Mouse (Mus musculus): ENCODE results near the gene Nek6.

The Nek6 gene

DNA sequence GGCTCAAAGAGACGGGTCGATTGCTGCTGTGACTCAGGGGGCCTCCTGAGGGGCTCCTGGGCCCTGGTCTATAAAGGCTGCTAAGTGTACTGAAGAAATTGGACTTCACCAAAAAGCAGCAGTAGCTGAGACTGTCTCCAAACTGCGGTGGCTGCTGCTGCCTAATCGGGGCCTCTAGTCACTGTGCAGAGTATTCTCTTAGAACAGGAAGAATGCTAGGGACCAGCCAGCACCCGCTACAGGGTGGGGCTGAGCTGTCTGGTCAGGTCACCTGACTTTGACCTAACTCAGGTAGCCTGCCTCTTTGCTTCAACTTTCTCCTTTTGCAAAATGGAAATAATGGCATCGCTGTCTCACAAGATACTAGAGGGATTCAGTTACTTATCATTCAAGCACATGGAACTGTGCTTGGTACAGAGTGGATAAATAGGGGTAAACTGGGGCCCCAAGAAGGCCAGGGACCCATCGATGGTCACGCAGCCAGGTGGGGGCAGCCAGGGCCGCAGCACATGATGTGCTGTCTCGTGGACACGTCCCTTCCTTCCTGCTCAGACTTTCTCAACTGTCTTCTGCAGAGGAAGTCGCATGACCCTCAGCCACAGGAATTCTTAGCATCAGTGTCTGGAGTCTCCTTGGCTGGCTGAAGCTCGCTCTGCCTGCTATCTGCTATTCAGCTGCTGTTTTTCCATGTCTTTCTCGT is 24.2 kb downstream of the Nek6 start:
- intact Hi-C loops (cut with DNase I), result no loop called here

GRCm38 (mm10) chr2:38536331-38536731 is 24.9 kb downstream of the Nek6 start:
- intact Hi-C loops (cut with DNase I), result no loop called here

GRCm38 (mm10) chr2:38539677-38540076 is 28.2 kb downstream of the Nek6 start:
- intact Hi-C loops (cut with DNase I), result no loop called here

- intact Hi-C loops (cut with DNase I), result no loop called here
These were observed 29.2 kb downstream of the Nek6 start for GRCm38 (mm10) chr2:38540666-38541065.

DNA sequence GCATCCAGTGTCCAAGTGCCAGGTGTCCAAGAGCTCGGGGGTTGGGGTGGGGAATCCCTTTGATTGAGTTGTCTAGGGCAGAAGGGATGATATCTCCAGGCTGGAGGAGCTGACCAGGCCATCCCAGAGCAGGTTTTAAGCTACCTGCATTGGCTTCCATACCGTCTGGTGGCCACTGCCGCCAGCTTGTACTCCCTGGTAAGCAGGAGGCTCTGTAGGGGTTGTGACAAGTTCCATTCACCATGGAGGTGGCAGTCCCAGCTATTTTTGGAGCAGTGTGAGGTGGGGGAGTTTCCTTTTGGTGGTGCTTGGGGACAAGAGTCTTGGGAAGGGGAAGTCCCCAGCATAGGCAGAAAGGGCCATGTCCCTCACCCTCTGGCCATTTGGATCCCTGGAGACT is 29.7 kb downstream of the Nek6 start:
- intact Hi-C loops (cut with DNase I), result no loop called here

DNA sequence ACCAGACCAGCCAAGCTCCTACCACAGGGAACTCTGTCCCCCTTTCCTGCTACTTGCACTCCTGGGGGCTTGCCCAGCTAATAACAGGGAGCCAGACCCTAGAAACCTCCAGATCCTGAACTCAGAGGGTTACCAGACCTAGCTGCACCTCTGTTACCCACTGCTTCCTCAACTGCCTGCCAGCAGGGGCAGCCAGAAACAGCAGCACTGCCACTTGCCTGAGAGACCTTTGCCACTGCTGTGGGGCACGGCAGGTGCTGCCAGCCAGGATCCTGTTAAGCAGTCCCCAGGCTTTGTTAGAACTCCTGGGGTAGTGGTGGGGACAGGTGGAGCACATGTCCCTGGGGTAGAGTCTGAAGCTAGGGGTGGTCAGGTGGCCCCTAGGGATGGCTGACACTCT is 30.1 kb downstream of the Nek6 start:
- intact Hi-C loops (cut with DNase I), result no loop called here

DNA sequence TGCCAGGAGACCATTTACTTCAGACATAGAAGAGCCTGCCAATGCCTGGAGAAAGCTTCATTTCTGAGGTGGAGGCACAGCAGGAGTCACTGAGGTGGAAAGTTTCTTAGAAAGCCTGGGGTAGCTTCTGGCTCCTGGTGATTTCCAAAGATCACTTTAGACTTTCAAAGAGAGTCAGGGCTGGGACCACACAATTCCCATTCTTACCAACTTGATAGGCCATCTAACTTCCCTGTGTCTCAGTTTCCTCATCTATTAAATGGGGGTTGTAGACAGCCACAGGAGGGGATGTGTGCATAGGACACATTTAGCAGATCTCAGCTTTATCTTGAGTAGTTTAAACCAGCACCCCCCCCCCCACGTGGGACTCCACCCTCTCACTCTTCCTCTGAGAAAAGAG is 30.9 kb downstream of the Nek6 start:
- intact Hi-C loops (cut with DNase I), result no loop called here

GRCm38 (mm10) chr2:38543158-38543557 is 31.7 kb downstream of the Nek6 start:
- intact Hi-C loops (cut with DNase I), result no loop called here

- intact Hi-C loops (cut with DNase I), result no loop called here
These were observed 32.9 kb downstream of the Nek6 start for GRCm38 (mm10) chr2:38544341-38544740.

GRCm38 (mm10) chr2:38544982-38545381 is 33.5 kb downstream of the Nek6 start:
- intact Hi-C loops (cut with DNase I), result no loop called here

DNA sequence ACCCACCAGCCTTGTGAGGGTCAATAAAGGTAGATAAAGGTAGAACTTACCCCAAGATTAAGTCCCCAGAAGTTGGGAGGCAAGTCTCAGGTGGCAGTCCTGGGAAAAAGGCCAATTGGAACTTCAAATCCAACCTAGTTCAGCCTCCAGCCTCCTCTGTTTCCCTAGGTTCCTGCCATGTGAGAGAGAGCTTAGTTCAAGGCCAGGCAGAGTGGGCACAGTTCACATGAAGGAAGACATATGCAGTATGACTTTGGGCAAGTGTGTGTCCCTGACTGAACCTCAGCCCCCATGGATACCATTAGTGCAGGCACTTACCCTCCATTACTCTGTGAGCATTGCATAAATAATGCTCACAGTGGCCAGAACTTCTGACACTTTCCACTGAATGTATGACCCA is 34.3 kb downstream of the Nek6 start:
- intact Hi-C loops (cut with DNase I), result no loop called here

DNA sequence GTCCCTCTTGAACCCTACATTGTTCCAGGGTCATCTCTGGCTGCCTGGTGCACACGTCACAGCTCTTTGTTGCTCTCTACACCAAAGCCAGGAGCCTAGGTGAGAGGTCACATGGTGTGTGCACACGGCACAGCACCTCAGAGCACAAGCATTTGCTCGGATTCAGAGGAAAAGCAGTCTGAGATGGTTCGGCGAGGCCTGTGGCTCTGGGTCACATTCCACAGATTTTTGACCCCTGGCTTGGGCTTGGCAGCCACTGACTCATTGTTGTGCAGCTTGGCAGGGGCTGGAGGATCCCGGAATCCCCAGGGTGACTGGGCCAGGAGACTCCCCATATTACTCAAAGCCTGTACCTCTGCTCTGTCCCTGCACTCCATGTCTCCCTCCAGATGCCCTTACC is 34.8 kb downstream of the Nek6 start:
- intact Hi-C loops (cut with DNase I), result no loop called here

DNA sequence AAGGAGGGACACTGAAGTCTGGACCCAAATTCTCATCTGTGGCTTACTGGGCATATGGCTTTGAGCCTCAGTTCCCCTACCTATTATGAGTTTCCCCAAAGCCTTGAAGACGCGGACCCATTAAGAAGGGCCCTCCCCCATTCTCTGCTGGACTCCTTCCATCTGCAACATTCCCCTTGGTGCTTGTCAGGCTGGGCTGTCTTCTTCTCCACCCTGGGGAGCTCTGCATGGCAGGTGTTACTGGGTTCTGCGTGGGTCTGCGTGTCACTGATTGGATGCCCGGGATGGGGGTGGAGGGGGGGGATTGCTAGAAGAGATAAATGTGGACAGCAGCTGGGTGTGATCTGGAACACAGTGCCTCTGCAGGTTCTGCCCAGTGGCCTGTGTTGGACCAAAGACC is 35.3 kb downstream of the Nek6 start:
- intact Hi-C loops (cut with DNase I), result no loop called here

DNA sequence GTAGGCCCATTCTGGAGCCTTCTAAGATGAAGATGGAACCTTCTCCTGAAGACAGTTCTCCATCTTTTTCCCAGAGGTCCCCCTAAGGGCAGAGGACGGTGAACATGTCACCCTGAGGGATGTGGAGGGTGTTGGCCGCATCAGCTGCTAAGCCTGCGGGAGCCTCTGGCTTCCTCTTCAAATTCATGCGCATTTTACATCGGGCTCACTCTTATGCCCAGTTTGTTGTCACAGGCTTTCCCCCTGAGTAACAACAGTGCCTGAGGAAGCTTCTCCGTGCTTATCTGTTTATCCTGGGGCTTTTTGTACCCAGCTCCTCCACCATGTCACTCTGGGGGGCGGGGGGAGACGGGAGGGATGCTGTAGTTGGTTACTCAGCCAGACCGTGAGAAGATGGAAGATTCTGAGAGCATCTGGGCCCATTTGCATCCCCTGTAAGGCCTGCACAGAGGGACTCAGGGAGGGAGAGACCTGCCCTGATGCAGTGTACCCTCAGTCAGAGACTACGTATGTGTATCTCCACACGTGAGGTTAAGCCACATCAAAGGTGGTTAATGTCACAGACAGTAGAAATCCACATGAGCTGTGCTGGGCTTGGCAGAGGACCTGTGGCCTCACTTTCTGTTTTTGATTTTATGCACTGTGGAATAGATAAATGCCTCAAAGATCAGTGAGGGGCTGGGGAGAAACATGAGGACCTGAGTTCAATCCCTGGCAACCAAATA is 36.5 kb downstream of the Nek6 start:
- intact Hi-C loops (cut with DNase I), result no loop called here

- intact Hi-C loops (cut with DNase I), result loop anchor here (5.0 kb wide), 1 partner anchor 45 kb away; no protein-coding TSS in a partner anchor
These were observed 40.6 kb downstream of the Nek6 start for GRCm38 (mm10) chr2:38552004-38552443.

GRCm38 (mm10) chr2:38554226-38554995 is 43.0 kb downstream of the Nek6 start:
- intact Hi-C loops (cut with DNase I), result loop anchor here (5.0 kb wide), 1 partner anchor 47 kb away; no protein-coding TSS in a partner anchor

DNA sequence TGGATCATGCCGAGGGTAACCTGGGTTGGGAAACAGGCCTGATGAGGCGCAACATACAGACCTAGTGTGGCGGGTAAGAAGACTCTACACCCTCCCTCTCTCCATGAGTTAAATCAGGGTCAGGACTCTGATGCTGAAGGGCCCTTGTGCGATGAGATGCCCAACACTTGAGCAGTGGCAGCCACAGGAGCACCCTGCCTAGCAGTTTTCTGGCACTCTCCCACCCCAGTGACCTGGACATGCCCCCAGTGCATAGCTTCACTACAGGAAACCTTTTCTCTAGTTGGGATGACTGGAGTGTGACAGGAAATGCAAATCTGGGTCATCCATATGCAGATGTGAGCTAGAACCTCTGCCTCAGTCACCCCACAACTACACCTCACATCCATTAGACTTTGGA is 44.2 kb downstream of the Nek6 start:
- intact Hi-C loops (cut with DNase I), result no loop called here

GRCm38 (mm10) chr2:38556721-38557120 is 45.3 kb downstream of the Nek6 start:
- intact Hi-C loops (cut with DNase I), result no loop called here

GRCm38 (mm10) chr2:38560296-38561227 is 49.1 kb downstream of the Nek6 start:
- intact Hi-C loops (cut with DNase I), result no loop called here

DNA sequence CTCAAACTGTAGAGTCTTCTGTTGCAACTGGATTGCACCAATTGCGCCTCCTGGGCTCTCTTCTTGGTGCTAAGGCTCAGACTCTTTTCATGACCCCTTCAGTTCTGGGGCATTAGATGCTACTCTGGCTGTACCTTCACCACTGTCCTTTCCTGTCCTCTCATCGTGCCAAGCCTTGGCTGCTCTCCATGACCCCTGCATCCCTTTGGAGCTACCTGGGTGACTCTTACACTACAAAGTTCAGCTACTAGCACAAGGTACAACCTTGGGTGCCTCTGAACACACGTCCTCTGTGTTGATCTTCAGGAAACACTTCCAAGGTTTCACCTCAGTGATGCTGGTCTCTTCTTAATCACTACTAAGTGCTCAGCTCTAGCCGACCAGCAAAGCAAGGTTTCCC is 51.2 kb downstream of the Nek6 start:
- intact Hi-C loops (cut with DNase I), result no loop called here

Measured in adrenal gland (tissue).